Mouse (Mus musculus): ENCODE data around the gene Ccdc158. TPM values are rescaled to one million over a fixed set of nuclear protein-coding genes. Genes with fewer than 3 reads are reported as not detected.

Ccdc158 gene
- polyA plus RNA-seq, 1 experiment from 2014 or later, result 0.44 TPM

Other genes starting within 250 kb of the Ccdc158 start
- gene Nup54, start 240.1 kb downstream of the Ccdc158 start, polyA plus RNA-seq (2015; fragmentation: Nextera tagmentation; extraction: Ambion mirVana), result 51.0 and 56.7 TPM in 2 replicates
- gene Scarb2, start 168.4 kb downstream of the Ccdc158 start, polyA plus RNA-seq (2015; fragmentation: Nextera tagmentation; extraction: Ambion mirVana), result 20.5 and 20.7 TPM in 2 replicates
- 0.28 and 1.1 TPM in 2 replicates for gene Fam47e, start 120.2 kb downstream of the Ccdc158 start, polyA plus RNA-seq (2015; fragmentation: Nextera tagmentation; extraction: Ambion mirVana)
- gene Stbd1, start 72.2 kb downstream of the Ccdc158 start, polyA plus RNA-seq (2015; fragmentation: Nextera tagmentation; extraction: Ambion mirVana), result 7.6 and 8.9 TPM in 2 replicates
- gene Shroom3, start 8.2 kb upstream of the Ccdc158 start, polyA plus RNA-seq (2015; fragmentation: Nextera tagmentation; extraction: Ambion mirVana), result 2.0 and 2.1 TPM in 2 replicates